Mouse (Mus musculus): ENCODE measurements around the gene Slc25a17. TPM values are rescaled to one million over a fixed set of nuclear protein-coding genes. Genes with fewer than 3 reads are reported as not detected.

Gene Slc25a17
- total RNA-seq (2023): 12.8 and 16.9 TPM in 2 replicates

DNA sequence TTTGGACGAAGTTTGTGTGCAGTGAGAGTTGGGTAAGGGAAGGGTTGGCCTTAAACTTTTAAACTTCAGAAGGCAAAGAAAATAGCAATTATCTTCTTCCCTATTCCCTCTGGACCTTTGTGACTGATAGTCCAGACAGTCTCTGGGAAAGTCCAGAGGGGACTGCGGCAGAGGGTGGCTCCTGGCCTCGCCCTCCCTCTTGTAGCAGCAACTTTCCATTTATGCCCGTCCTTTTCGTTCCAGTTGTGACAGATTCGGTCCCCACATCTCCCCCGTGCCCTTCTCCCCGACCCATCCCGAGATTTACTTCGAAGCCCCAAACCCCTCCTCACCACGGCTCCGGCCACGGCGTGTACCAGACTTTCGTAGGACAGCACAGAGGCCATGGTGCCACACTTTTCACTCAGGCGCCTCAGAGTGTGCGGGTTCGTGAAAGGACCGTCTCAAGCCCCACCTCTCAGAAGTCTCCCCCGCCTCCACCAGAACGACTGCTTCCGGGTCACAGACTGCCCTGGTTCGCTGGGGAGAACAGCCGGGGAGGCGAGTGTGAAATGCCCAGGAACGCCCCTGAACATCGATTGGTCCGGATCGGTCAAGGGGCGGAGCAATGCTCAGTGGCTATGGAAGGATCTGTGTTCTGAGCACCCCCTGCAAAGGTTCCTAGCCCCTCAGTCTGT, at the start of gene Slc25a17:
Slc25a17 (minus strand) TSS at position 468 of the 677 bp plus-strand sequence.

DNA sequence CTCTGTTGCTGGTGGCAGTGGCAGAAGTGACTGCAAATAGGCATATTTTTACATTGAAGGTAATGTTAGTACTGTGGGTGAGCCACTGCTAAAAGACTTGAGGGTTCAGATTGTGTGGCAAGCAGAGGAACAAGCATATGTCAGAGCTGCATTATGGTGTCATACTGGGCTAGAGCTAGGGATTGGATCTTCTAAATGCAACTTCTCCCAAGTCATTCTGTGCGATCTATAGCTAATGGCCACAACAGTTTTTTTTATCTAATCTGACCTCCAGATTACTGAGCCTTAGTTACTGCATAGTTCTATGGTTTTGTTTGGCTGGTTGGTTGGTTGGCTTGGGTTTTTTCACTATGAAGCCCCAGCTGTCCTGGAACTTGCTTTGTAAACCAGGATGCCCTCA, 47.6 kb upstream of the Slc25a17 start, which contains the start of gene Dnajb7:
Dnajb7 (minus strand) TSS at position 101 of the 400 bp plus-strand sequence.

DNA sequence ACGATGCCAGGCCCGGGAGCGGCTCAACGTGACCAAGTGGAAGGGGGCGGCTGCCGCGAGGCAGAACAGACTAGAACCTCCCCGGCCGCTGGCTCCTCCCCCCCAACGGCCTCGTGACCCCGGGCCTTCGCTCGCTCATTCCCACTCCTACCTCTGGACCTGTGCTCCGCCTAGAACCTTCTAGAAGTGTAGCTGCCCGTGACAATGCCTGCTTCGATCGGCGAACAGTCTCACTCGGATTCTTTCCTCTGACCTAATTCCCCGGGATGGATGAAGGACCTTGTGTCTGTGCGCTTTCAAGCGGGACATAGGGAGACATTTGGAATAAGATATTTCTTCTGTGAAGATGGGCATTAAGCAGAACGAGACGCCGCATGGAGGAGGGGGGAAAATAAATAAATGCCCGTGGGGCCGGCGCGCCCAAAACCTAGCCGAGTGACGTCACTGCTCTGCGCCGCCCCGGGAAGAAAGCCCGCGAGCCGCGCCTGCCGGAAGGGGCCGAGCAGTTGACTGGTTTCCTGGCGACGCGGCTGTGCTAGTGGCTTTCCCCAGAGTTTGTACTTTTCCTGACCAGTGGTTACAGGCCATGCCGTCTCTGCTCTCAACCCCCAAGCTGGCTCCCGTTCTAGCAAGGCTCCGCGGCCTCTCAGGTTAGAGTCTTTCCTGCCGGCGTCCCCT, 39.2 kb upstream of the Slc25a17 start, which contains the start of the genes St13 and Xpnpep3:
St13 (minus strand) TSS at position 440 of the 678 bp plus-strand sequence.
Xpnpep3 (plus strand) TSS at position 501 of the 678 bp plus-strand sequence.

Other genes starting within 250 kb of the Slc25a17 start
- 184 and 210 TPM in 2 replicates for gene Mrtfa, start 170.1 kb downstream of the Slc25a17 start, total RNA-seq (2023)
- gene Mchr1, start 125.3 kb downstream of the Slc25a17 start, total RNA-seq (2023): not detected in 2 replicates
- gene St13, start 39.3 kb upstream of the Slc25a17 start, total RNA-seq (2023): 34.5 and 35.0 TPM in 2 replicates
- gene Xpnpep3, start 39.3 kb upstream of the Slc25a17 start, total RNA-seq (2023): 7.9 and 8.3 TPM in 2 replicates
- gene Dnajb7, start 47.5 kb upstream of the Slc25a17 start, total RNA-seq (2023): not detected in 2 replicates
- 66.0 and 74.9 TPM in 2 replicates for gene Rbx1, start 105.5 kb upstream of the Slc25a17 start, total RNA-seq (2023)
- gene Ep300, start 224.5 kb upstream of the Slc25a17 start, total RNA-seq (2023): 163 and 211 TPM in 2 replicates